Mouse (Mus musculus) CH12.LX (cell line): ENCODE measurements around the gene Vip. TPM values are rescaled to one million over a fixed set of nuclear protein-coding genes. Genes with fewer than 3 reads are reported as not detected.

Source experiments
- DNase-seq: peaks from one replicate; pipeline ENCODE4 v3.0.0-alpha.2; 2013; ENCODE audit errors: extremely low read depth
- H3K27ac ChIP-seq: 2 replicates; pipeline ENCODE4 v1.5.1; 2012; ENCODE audit warnings: low read depth, mild to moderate bottlenecking, control low read depth, moderate library complexity; ENCODE audit not compliant: insufficient read depth
- H3K27me3 ChIP-seq: replicated peaks from 2 replicates; pipeline ENCODE3; 2012; ENCODE audit warnings: inconsistent platforms
- H3K36me3 ChIP-seq, 2 experiments: replicated peaks in 1 of 2; 2 replicates each; pipeline versions ENCODE3 to v1.6.1; 2012; ENCODE audit warnings: inconsistent platforms in 1 of 2, low read length in 1 of 2, mild to moderate bottlenecking in 1 of 2, mixed read lengths in 1 of 2, moderate library complexity in 1 of 2; ENCODE audit not compliant: control insufficient read depth in 1 of 2, insufficient read depth in 1 of 2
- H3K4me1 ChIP-seq, 2 experiments: 2 replicates each; pipeline ENCODE4 v1.6.1; 2012; ENCODE audit warnings: inconsistent platforms in 1 of 2, moderate library complexity in 1 of 2; ENCODE audit not compliant: insufficient read depth in 2 of 2, control insufficient read depth in 1 of 2
- H3K4me2 ChIP-seq: 2 replicates; pipeline ENCODE4 v1.6.1; 2012; ENCODE audit warnings: low read depth, mild to moderate bottlenecking, control low read depth; ENCODE audit not compliant: poor library complexity, insufficient read depth, severe bottlenecking
- H3K4me3 ChIP-seq, 3 experiments: fragments of 150-350 bp in 1 of 3; sonication (generic) in 1 of 3; replicated peaks in 1 of 3; 2 replicates each; pipeline versions ENCODE3 to v1.5.1; 2011 to 2012; ENCODE audit warnings: low read depth in 2 of 3, low read length in 2 of 3, mild to moderate bottlenecking in 2 of 3, moderate library complexity in 2 of 3, control low read depth in 1 of 3, improper control_type of control experiment in 1 of 3, inconsistent platforms in 1 of 3, mixed read lengths in 1 of 3; ENCODE audit not compliant: poor library complexity in 1 of 3
- H3K79me2 ChIP-seq: replicated peaks from 2 replicates; pipeline ENCODE4 v1.6.1; 2012; ENCODE audit warnings: mild to moderate bottlenecking, moderate library complexity; ENCODE audit not compliant: control insufficient read depth, poor library complexity, insufficient read depth, severe bottlenecking; ENCODE audit errors: extremely low read depth
- H3K9ac ChIP-seq: 2 replicates; pipeline ENCODE4 v1.6.1; 2012; ENCODE audit warnings: low read depth, mild to moderate bottlenecking, control low read depth, moderate library complexity; ENCODE audit not compliant: insufficient read depth
- H3K9me3 ChIP-seq: replicated peaks from 2 replicates; pipeline ENCODE3; 2012; ENCODE audit warnings: low read length, inconsistent platforms, mixed read lengths
- CHD1 ChIP-seq: IDR thresholded peaks from 2 replicates; pipeline ENCODE4 v1.6.1; 2012; ENCODE audit warnings: low read depth, low read length, improper control_type of control experiment, inconsistent platforms
- CTCF ChIP-seq, 2 experiments: IDR thresholded peaks in 1 of 2; conservative IDR thresholded peaks in 1 of 2; 2 replicates each; pipeline ENCODE4 v1.5.1; 2011 to 2012; ENCODE audit warnings: low read depth in 2 of 2, low read length in 2 of 2, improper control_type of control experiment in 1 of 2, inconsistent platforms in 1 of 2, mild to moderate bottlenecking in 1 of 2, moderate library complexity in 1 of 2
- ELF1 ChIP-seq: IDR thresholded peaks from 2 replicates; pipeline ENCODE4 v1.6.1; 2014; ENCODE audit warnings: low read depth, mild to moderate bottlenecking, inconsistent platforms, low read length, improper control_type of control experiment
- EP300 ChIP-seq: IDR thresholded peaks from 2 replicates; pipeline ENCODE4 v1.6.1; 2011; ENCODE audit warnings: low read length, improper control_type of control experiment
- ETS1 ChIP-seq: conservative IDR thresholded peaks from 2 replicates; pipeline ENCODE4 v1.6.1; 2012; ENCODE audit warnings: low read depth, mild to moderate bottlenecking, inconsistent platforms, low read length, improper control_type of control experiment, moderate library complexity
- GABPA ChIP-seq: IDR thresholded peaks from 2 replicates; pipeline ENCODE4 v1.6.1; 2012; ENCODE audit warnings: low read depth, low read length, improper control_type of control experiment, inconsistent platforms; ENCODE audit not compliant: insufficient replicate concordance
- JUN ChIP-seq: IDR thresholded peaks from 2 replicates; pipeline ENCODE4 v1.6.1; 2011; ENCODE audit warnings: low read depth, mild to moderate bottlenecking, low read length, improper control_type of control experiment, moderate library complexity; ENCODE audit not compliant: insufficient read depth
- MAFK ChIP-seq: IDR thresholded peaks from 2 replicates; pipeline ENCODE4 v1.6.1; 2011; ENCODE audit warnings: low read length, improper control_type of control experiment; ENCODE audit not compliant: insufficient replicate concordance
- MAX ChIP-seq: IDR thresholded peaks from 2 replicates; pipeline ENCODE4 v1.6.1; 2011; ENCODE audit warnings: low read length, improper control_type of control experiment
- MXI1 ChIP-seq: IDR thresholded peaks from 2 replicates; pipeline ENCODE4 v1.6.1; 2011; ENCODE audit warnings: mild to moderate bottlenecking, low read depth, low read length, improper control_type of control experiment
- MYC ChIP-seq: IDR thresholded peaks from 2 replicates; pipeline ENCODE4 v1.6.1; 2011; ENCODE audit warnings: low read depth, mild to moderate bottlenecking, improper control_type of control experiment, low read length
- POLR2A ChIP-seq: IDR thresholded peaks from 2 replicates; pipeline ENCODE4 v1.6.1; 2011; ENCODE audit warnings: low read depth, mild to moderate bottlenecking, improper control_type of control experiment, low read length
- RAD21 ChIP-seq: IDR thresholded peaks from 2 replicates; pipeline ENCODE4 v1.6.1; 2011; ENCODE audit warnings: low read depth, mild to moderate bottlenecking, low read length, improper control_type of control experiment, moderate library complexity
- TBP ChIP-seq: conservative IDR thresholded peaks from 2 replicates; pipeline ENCODE4 v1.6.1; 2011; ENCODE audit warnings: low read depth, low read length, improper control_type of control experiment
- UBTF ChIP-seq: IDR thresholded peaks from 2 replicates; pipeline ENCODE4 v1.6.1; 2012; ENCODE audit warnings: low read depth, mild to moderate bottlenecking, inconsistent platforms, low read length, improper control_type of control experiment, moderate library complexity
- USF1 ChIP-seq: IDR thresholded peaks from 2 replicates; pipeline ENCODE4 v1.6.1; 2014; ENCODE audit warnings: low read depth, mild to moderate bottlenecking, inconsistent platforms, low read length, improper control_type of control experiment
- ZKSCAN1 ChIP-seq: IDR thresholded peaks from 2 replicates; pipeline ENCODE4 v1.6.1; 2012; ENCODE audit warnings: low read depth, inconsistent platforms, low read length, improper control_type of control experiment, borderline replicate concordance
- ZNF384 ChIP-seq: IDR thresholded peaks from 2 replicates; pipeline ENCODE4 v1.6.1; 2012; ENCODE audit warnings: low read depth, low read length, improper control_type of control experiment, inconsistent platforms
- dilution Hi-C: fragments of 300-500 bp; cut with MboI; formaldehyde crosslinking; loops from 2 replicates; pipeline ENCODE4 v1.14.3; 2020; ENCODE audit warnings: low sequenced_read_pairs; ENCODE audit not compliant: extremely low pct_unique_long_range_greater_than_20kb, extremely low pct_ligation_motif_present
- in situ Hi-C: fragments of 300-500 bp; cut with MboI; formaldehyde crosslinking; loops from 3 replicates; pipeline ENCODE4 v1.14.3; 2019; ENCODE audit warnings: low sequenced_read_pairs, low pct_ligation_motif_present, low pct_unique_long_range_greater_than_20kb, mixed read lengths
- polyA plus RNA-seq: library from polyadenylated mRNA; unstranded; fragments of >175 nt; gene quantifications from 2 replicates; pipeline ENCODE4 v1.2.1, GENCODE M21; 2012; ENCODE audit warnings: low read depth; ENCODE audit not compliant: insufficient read length
- total RNA-seq, 2 experiments: library from RNA; depleted of rRNA; stranded (reverse); fragments of 300-350 nt in 1 of 2; fragments of >200 nt in 1 of 2; gene quantifications; 2 replicates each; pipeline ENCODE4 v1.2.3; 2012 to 2014

Gene Vip
- total and polyA plus RNA-seq, 3 experiments: not detected

GRCm38 (mm10) chr10:5604371-5604770 is 34.6 kb upstream of the Vip start:
- no peak for DNase-seq
- Histone ChIP-seq H3K9me3 (no peaks in the 10 kb centered on the region), H3K4me1 (0 out of 4 replicates have a peak, but pooled peaks cover 0 to 5% of the 10 kb centered on the region in 2 experiments), H3K9ac (no peak overlapping the region), H3K36me3 (no peaks in the 10 kb centered on the region), H3K79me2 (no peaks in the 10 kb centered on the region), H3K27ac (no peak overlapping the region), H3K4me3 (no peak overlapping the region), H3K4me2 (no peak overlapping the region), H3K27me3 (no peaks in the 10 kb centered on the region)
- no peak for TF ChIP-seq ELF1
- no peak for TF ChIP-seq RAD21
- dilution Hi-C loops: no loop called here
- in situ Hi-C loops: no loop called here

DNA sequence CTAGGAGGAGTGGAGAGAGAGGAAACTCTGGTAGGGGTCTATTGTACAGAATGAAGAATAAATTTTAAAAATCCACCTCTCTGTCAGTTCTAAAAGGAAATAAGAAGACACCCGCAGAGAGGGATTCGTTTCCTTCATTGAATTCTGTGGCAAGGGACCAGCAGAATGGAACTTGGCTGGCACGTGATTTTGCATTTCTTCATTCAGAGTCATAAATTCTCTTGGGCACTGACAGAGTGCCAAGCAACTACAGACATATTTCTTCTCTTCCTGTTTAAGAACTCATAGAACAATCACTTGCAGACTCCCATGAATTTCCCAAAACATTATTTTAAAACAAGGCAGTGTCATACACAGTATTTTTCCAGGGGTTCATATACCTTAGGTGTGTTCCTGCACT is 30.1 kb upstream of the Vip start:
- Histone ChIP-seq H3K9ac (no peak overlapping the region), H3K27ac (no peak overlapping the region), H3K9me3 (no peaks in the 10 kb centered on the region), H3K4me3 (no peak overlapping the region), H3K27me3 (no peaks in the 10 kb centered on the region), H3K79me2 (no peaks in the 10 kb centered on the region), H3K4me1 (no peaks in the 10 kb centered on the region), H3K36me3 (no peaks in the 10 kb centered on the region), H3K4me2 (no peak overlapping the region)
- TF ChIP-seq ETS1 (no peak), ZKSCAN1 (no peak)
- in situ Hi-C loops: no loop called here
- dilution Hi-C loops: no loop called here
- no peak for DNase-seq

- no peak overlapping the region for H3K4me3 ChIP-seq
- H3K36me3 ChIP-seq: no peaks in the 10 kb centered on the region
- no peak overlapping the region for H3K9ac ChIP-seq
- in situ Hi-C loops (no loop called here), dilution Hi-C loops (no loop called here)
- TF ChIP-seq USF1 (no peak), GABPA (no peak), POLR2A (no peak), CHD1 (no peak), ETS1 (no peak), MAX (no peak), UBTF (no peak), ZNF384 (no peak), CTCF (conservative IDR thresholded peaks at IDR 0.05 in 1 of 2, IDR thresholded peaks at IDR 0.05 in 1 of 2; ENCODE audit: low read depth in 2 of 2, low read length in 2 of 2) (no peak), EP300 (no peak), TBP (no peak), JUN (no peak), MXI1 (no peak), ELF1 (no peak), MAFK (no peak), MYC (no peak)
- H3K4me2 ChIP-seq: no peak overlapping the region
- no peaks in the 10 kb centered on the region for H3K27me3 ChIP-seq
- H3K4me1 ChIP-seq: no peaks in the 10 kb centered on the region
- no peaks in the 10 kb centered on the region for H3K79me2 ChIP-seq
- no peak overlapping the region for H3K27ac ChIP-seq
- no peak for DNase-seq
- no peaks in the 10 kb centered on the region for H3K9me3 ChIP-seq
These were observed 23.6 kb upstream of the Vip start for GRCm38 (mm10) chr10:5615186-5616040.
